Mouse (Mus musculus): ENCODE measurements at regions not wholly inside any gene's neighbourhood (a gene's known extent, or its start where the extent isn't known, plus 50 kb on each side); places are given as distances from the start of the nearest gene placed in this dataset.

DNA sequence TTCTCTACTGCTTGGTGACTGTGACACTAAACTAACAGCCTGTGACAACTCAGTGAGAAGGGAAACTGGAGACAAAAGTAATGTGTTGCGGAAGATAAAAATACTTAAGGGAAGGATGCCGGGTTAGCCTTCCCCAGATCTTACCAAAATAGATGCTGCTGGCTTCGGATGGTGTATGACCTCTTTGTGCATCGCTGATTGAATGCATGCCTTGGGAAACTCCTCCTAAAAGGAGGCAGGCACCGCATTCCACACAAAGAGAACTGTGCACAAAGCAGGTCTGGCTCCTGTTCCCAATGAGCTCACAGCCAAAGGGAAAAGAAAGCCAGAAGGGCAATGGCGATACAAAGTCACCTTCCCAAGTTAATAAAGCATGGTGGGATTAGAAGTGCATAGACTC is 144.9 kb upstream of the Hnrnpa3 start:
- no peak for DNase-seq

DNA sequence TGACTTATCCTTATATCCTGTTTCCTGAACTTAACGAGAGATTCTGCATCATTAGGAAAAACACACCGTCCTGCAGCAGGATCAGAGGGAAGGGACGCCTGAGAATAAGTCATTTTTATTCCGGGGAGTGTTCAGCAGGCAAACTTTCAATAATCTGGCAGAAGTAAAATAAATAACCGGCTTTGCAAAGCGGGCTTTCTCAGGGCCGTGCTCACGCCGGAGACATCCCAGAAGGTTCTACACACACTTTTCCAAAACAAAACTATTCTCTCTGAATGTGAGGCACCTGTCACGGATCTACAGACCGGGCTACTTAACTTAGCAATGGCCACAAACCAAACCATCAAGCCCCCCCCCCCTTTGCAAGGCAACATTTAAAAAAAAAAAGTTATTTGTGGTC is 142.8 kb upstream of the Hnrnpa3 start:
- no peak for DNase-seq

DNA sequence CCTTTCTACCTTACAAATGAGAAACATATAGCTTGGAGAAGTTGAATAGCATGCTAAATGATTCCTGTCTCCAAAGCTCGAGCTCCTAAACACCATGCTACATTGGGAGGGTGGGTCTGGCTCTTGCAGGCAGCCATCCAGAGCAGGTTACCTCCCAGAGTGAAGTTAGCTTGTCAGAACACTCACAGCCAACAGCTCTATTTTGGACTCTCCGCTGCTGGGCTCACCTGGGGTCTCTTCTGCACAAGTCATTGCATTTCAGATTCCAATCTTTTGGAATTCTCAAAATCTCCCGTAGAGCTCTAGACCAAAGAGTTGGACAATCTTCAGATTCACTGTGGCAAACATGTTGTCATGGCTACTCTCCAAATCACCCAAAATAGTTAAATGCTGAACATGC is 142.0 kb upstream of the Hnrnpa3 start:
- no peak for DNase-seq

DNA sequence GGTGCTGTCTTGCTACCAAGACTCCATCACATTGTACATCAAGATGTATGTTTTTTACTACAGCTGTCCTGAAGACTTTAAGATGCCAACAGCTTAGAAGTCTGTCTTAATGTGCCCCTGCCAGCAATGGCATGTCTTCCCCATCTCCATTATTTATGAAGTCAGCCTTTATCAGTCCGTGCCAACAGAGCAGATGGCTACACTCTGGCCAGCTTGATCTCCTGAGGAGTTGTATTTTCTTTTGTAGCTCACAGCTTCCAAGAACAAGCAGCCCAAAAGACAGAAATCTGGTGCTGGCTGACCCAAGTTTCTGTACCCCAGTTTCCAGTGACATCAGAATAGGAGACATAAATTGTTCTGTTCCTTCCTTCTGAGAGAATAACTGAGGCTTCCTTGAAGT is 140.5 kb upstream of the Hnrnpa3 start:
- no peak for DNase-seq

DNA sequence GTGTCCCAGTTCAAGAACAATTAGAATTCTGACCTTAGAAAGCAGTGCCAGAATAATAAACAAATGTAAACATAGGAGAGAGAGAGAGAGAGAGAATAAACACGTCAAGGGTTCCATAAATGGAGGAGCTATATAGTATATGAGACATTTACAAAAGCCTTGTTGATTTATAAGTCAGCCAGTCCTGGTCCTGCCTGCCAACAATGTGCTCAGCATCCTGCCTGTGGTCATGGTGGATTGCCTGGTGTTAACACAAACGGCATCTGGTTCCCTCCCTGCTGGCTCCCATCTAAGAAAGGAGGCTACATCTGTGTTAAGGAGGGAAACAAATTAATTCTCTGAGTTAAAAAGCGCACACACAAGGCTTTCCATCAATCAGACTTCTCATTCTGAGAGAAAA is 133.5 kb upstream of the Hnrnpa3 start:
- no peak for DNase-seq

DNA sequence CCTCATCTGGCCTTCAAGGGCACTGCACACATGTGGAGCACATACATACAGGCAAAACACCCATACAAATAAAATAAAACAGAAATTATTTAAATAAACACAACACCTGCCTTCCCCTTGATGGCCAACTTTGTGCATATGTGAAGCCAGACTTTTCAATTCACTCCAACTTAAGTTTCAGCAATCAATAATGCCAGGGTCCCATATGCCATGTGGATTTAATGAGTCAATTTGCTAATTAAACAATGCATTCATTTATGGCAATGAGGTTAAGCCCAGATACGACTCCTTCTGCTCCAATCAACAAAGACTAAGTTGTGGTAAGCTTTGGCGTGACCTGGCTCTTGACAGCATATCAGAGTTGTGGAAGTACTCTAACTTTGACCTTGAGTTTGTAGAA is 130.4 kb upstream of the Hnrnpa3 start:
- no peak for DNase-seq

DNA sequence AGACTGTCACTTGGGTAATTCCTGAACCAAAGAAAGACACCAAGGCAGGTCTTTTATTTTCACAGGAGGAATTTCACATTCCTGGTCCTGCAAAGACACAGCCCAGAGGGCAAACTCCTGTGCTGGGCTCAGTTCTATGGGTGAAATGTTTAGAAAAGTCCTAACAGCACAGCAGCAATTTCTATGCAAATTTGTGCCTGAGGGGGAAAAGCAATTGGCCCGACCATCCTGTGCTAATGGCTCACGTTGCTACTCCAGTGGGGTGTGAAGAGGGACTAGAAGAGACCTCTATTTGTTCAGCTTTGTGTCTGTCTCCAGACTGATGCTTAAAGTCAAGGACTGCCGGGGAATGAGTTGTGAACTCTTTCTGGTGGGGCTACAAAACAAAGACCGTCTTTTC is 120.9 kb upstream of the Hnrnpa3 start:
- no peak for DNase-seq

DNA sequence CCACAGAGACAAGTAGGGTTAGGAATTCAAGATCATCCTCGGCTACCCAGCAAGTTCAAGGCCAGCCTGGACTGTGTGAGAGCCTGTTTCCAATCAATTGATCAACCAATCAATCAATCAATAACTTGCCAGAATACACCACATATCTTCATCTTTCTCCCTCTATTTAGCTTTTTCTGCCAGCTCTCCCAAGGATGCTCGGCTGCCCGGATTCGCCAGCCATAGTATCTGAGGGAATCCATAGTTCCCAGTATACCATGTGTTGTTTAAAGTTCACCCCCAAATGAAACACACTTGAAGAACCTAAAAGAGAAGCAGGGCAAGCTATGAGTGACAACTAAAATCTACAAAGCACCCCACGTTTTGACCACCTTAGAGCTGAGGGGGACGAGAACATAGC is 119.3 kb upstream of the Hnrnpa3 start:
- no peak for DNase-seq

DNA sequence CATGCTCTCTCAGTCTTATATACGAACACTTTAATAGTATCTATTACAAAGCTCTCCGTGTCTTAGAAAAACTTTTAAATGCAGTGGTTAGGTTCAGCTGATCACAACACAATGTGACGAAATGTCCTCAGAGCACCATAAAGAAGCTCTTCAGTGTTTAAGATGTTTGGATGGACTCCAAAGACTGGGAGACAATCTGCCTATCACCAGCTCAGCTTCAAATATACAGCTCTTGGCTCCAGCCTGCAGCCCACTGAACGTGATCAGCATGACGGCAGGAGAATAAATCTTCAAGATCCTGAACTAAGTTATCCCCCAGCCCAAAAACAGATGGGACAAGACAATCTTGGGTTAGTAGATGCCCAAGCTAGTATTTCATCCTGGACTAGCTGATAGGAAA is 116.7 kb upstream of the Hnrnpa3 start:
- no peak for DNase-seq

DNA sequence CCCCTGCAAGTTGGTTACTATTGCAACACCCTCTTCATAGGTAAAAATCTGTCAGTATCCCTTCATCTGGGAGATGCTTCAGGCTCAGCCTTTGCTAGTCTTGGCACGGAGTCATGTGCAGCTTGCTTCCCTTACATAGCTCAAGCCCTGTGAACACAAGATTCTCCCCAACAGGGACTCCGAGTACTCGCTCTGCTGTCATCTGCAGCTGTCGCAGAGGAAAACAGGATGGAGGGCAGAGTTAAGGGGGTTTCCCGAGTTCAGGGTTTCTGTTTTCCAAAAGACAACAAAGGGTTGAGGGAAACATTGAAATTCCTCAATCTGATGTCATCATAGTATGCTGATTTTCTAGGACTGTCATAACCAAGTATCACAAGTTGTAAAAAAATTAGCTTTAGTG is 116.3 kb upstream of the Hnrnpa3 start:
- DNase-seq = peak; percentile 11 to 56

DNA sequence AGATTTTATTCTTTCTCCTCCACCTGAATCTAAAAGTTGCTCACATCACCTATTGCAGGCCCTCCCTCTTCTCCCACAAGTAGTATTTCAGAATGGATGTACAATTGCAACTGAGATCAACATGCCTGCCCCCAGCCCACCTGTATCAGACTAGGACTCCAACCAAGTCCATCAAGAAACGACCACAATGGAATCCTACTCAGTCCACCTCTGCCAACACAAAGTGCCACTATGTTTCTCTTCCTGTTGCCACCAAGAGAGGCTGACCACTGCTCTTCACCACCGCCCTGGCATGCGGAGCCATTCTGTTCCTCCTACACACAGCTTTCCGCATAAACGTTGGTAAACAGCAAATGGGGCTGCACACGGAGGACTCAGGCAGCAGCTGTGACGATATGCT is 113.1 kb upstream of the Hnrnpa3 start:
- DNase-seq = no peak

DNA sequence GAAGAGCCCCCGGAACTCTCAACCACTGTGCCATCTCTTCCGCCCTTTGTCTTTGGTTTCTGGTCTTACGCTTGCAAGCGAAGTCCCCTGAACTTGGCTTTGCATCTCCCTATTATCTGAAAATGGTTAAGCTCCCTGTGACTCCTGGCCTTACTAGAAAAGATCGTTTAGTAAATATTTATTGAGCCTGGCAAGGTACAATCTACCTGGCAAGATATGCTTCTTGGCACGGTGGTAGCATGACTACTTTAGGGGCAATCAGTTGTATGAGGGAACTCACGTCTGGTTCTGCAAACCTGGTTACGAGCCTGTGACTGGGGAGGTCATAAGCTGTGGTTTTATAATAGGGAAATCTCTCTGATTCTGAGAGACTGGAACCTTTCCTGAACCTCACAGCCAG is 103.4 kb upstream of the Hnrnpa3 start:
- no peak for DNase-seq

DNA sequence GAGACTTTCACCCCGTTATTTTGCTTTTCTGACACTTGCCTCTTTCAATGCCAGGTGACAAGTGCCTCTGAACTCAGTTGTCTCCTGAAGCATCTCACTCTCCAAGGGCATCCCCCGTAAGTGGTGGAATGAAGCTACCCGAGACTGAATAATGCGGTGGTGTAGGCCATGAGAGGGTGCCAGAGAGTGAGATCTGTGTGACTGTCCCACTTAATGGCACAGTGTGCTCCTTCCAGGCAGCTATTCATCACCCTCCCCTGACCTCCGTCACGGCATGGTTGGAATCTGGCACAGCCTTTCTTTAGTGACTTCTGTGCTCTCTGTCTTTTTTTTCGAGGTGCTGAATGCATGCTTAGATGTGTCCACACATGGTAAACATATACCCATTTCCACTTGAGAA is 102.3 kb upstream of the Hnrnpa3 start:
- peak in 1 of 2 experiments; percentile 23 for DNase-seq

DNA sequence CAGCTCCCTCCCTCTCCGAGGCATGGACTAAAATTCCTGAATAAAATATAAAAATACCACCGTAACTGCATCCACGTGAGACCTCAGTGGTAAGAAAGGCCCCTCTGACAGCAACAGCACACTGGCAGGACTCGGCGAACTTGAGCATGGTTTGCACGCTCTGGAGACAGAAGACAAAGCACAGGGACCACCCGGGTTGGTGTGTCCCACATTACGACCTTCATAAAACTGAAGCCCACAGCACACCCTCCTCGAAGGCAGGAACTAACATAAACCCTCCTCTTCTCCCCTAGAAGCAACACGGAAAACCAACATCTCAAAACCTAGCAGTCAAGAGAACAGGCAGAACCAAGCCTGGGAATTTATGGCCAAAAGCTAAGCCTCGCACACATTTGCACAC is 101.7 kb upstream of the Hnrnpa3 start:
- DNase-seq = no peak

DNA sequence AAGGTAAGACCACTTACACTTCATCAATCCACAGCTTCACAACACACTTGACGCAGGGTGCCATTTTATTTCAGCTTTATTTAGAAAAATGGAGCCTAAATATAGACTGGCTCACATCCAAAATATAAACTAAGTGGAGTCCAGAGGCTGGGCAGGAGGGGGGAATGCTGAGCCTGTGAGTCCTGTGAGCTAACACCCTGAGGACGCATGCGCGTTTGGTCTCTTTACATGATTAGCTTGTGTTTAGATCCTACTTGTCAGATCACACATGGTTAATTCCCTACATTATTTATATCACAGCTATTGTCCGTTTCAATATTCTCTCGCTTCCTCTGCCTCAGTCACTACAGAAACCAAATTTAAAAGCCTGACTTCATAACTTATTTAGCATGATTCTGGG is 99.1 kb upstream of the Hnrnpa3 start:
- peak; percentile 12 to 41 for DNase-seq

DNA sequence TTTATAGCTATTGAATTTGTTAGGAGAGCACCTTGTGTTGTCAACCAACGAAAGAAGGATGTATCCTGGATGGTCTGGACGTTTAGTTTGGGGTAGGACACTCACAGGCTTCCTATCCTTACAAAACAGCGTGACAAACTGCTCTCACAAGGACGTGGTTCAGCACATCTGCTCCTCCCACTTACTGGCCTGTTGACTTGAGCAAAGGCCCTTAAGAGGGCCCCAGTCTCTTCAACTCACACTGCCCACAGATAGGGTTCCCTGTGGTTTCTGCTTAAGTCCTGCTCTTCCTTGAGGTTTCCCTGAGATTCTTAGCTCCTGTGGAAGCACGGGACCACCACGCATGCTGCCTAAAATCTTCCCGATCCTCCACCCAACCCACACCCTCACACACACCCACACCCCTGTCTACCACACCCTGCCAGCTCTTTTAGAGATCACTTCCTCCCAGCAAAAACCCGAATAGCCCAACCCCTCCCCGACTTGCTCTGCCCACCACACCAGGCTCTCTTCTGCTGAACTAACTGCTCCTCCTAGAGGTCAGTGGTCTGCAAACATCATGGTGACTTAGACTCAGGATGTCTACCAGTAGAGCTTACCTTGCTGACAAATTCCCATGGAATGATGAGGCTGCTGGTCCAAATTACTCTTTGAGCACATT is 95.7 kb upstream of the Hnrnpa3 start:
- peak; percentile 28 to 45 for DNase-seq

DNA sequence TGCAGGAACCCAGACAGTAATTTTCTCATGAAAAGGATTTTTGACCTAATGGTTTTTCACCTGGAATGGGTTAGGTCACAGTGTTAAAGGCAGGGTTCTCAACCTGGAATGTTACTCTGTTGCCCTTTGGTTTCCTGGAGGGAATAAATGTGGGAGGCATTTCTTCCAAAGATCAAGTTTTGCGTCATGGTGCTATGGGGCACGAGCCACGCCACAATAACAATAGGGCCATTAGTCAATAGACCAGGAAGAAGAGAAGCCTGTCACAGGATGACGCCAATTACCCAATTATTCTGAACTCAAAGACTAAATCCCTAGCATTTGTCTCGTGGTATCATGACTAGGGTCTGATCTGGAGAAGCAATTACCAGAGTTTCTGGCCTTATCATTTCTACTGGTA is 94.3 kb upstream of the Hnrnpa3 start:
- DNase-seq = peak; percentile 14 to 30

DNA sequence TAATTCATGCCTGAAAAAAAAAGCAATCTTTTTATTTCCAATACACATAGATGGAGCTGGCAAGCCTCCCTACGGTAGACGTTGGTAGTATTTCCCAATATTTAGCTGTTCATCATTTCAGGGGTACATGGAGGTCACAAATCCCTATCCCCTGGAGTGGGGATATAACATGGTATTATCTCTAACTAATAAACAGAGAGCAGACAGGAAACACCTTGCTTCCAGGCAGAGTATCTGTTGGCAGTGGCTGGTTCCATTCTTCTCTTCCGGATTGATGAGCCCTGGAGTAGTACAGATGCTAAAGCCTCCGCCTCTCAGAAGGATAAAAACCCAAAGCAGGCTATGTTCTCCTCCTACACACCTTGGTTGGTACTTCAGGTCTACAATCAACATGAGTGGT is 91.9 kb upstream of the Hnrnpa3 start:
- DNase-seq = no peak

DNA sequence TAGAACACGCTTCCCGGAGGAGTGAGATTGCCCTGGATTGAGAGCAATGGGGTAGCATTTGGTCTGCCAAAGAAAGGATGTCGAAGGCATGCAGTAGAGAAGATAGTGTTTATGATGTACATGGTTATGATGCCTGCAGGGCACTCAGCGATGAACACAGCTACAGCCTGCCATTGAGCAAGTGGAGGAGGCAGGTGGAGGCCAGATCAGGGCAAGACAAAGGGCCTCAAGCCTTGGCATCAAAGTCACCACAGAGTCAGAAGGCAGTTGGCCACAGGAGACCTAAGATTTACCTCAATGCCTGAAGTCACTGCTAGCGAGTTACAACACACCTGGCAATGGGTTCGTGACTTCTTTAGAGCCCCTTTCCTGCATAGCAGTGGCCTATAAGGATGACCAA is 89.3 kb upstream of the Hnrnpa3 start:
- DNase-seq = no peak

DNA sequence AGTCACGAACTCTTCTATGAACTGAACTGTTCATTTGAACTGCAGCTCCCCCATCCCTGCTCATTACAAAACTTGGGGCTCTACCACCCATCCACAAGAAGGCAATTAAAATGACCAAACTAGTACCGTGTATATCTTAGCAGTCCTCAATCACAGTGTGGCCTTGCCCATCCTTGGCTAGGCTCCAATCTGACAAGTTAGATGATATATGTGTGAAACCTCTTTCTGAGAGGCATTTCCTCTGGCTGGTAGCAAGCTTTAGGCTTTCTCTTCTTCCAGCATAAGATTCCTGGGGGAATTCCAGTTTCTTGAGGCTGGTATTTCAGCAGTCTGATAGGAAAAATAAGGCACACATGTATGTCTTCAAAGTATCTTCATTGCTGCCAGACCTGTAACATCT is 88.8 kb upstream of the Hnrnpa3 start:
- no peak for DNase-seq

DNA sequence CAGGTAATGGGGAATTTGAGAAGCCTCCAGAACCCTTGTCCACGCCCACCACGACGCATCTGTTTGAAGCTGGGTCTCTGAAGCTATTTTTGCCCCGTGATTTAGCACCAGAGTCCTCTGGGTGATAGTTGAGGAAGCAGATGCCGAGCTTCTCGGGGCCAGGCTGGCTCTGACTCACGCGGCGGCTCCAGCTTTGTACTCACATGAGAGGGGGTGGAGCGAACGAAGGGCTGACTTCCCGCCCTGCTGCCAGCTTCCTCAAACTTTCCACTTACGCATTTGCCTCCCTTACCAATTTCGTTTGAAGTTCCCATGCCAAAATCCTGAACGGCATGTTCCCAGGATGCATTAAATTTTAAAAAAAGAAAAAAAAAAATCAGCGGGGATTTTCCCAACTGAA is 74.1 kb upstream of the Hnrnpa3 start:
- DNase-seq = peak; percentile 85 to 87

DNA sequence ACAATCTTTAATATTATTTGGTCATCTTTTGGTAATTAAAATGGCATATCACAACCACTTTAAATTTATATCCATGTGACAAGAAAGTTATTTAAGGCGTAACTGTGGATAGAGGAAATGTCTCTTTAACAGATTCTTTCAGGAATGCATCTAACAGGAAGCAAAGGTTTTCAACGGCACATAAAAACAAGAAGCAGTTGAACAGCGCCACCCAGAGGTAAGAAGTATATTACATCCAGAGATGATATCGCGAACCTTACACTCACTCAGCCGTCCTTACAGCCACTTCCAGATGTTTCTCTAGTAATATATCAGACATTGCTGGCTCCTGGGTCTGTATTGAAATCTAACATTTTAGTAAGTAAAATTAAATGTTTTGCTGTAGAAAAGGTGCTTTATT is 70.5 kb upstream of the Hnrnpa3 start:
- peak in 1 of 2 experiments; percentile 77 for DNase-seq

DNA sequence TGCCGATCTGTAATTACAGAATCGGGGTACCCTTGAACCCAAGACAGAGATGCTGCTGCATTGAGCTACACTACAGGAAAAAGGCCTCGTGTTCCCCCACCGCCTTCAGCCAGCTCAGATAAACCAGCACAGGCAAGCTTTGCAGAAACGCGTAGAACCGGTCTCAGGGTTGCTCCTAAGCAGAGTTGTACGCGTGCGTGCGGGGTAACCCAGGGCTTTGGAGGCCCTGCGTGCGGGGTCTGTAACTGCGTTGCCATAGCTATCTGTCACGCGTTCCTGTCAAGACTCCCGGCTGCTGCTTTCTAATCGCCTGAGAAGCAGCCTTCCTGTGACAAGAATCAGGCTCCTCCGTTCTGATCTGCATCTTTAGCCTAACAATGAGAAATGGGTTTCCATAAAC is 69.6 kb upstream of the Hnrnpa3 start:
- DNase-seq = no peak

DNA sequence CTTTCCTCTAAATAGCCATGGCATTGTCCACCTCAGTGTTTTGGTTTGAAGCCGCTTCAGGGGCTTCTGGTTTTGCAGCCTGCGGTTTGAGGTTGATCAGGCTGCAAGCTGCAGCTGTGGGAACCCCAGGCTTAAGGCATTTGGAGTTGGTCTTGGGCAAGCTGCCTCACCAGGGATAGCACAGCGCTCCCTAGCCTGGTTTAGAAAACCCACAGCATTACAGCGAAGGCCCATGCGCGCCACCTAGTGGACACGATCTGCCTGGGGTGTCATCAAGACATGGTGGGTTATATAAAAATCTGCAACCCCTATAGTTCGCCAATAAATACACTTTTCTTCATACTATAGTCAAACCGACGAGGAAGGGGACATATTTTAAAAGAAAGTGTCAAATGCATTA is 68.9 kb upstream of the Hnrnpa3 start:
- DNase-seq = peak; percentile 84 to 90

DNA sequence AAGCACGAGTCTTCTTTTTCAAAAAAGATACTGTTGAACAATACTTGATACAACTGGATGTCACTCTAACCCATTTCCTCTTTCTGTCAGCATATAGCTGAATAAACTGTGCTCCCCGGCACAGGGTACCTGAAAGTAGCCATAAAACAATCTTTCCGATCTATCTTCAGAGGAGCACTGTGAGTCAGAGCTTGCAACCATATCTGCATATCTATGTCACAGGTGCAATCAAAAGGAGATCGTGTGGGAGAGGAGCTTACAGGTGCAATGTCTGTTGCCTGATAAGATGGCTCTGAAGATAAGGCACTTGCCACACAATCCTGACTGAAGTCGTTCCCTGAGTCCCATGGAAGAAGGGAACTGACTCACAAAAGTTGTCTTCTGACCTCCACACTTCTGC is 58.5 kb upstream of the Hnrnpa3 start:
- DNase-seq = no peak
